Mouse (Mus musculus) kidney, adult 2 months (tissue): ENCODE measurements around the gene Zfp94.

Experiments used
- CTCF ChIP-seq: fragments of 200-500 bp; conservative IDR thresholded peaks from 2 replicates; pipeline ENCODE4 v1.5.1; 2011; ENCODE audit warnings: low read depth, mild to moderate bottlenecking, control low read depth, low read length, moderate library complexity, mixed read lengths; ENCODE audit not compliant: insufficient read depth, insufficient read length
- POLR2A ChIP-seq: fragments of 200-500 bp; IDR thresholded peaks from one replicate; pipeline ENCODE4 v1.6.1; 2011; ENCODE audit warnings: low read depth, low read length, control low read depth

- TF ChIP-seq POLR2A (no peak), CTCF (no peak)
These were observed 29.6 kb downstream of the Zfp94 start for GRCm38 (mm10) chr7:24286916-24287315.
